Mouse (Mus musculus): ENCODE measurements at regions not wholly inside any gene's neighbourhood (a gene's known extent, or its start where the extent isn't known, plus 50 kb on each side); places are given as distances from the start of the nearest gene placed in this dataset.

GRCm38 (mm10) chr12:80034100-80034499, 78.7 kb downstream of the Zfp36l1 start:
- TF ChIP-seq CTCF (IDR thresholded peaks at IDR 0.05; ENCODE audit: low read depth): no peak
- TF ChIP-seq EP300 (IDR thresholded peaks at IDR 0.05; ENCODE audit: low read depth): no peak
